Mouse (Mus musculus) G1E (cell line): ENCODE measurements around the gene C3ar1.

Experiments used
- CTCF ChIP-seq: IDR thresholded peaks from 2 replicates; pipeline ENCODE4 v1.5.1; 2012; ENCODE audit warnings: low read depth, low read length, inconsistent platforms, mixed read lengths
- POLR2AphosphoS5 ChIP-seq: IDR thresholded peaks from 2 replicates; pipeline ENCODE4 v1.6.1; 2012; ENCODE audit warnings: low read depth, low read length, inconsistent platforms; ENCODE audit not compliant: insufficient replicate concordance
- TAL1 ChIP-seq: conservative IDR thresholded peaks from 2 replicates; pipeline ENCODE4 v1.6.1; 2012; ENCODE audit warnings: low read depth, low read length, inconsistent platforms, mixed read lengths

DNA sequence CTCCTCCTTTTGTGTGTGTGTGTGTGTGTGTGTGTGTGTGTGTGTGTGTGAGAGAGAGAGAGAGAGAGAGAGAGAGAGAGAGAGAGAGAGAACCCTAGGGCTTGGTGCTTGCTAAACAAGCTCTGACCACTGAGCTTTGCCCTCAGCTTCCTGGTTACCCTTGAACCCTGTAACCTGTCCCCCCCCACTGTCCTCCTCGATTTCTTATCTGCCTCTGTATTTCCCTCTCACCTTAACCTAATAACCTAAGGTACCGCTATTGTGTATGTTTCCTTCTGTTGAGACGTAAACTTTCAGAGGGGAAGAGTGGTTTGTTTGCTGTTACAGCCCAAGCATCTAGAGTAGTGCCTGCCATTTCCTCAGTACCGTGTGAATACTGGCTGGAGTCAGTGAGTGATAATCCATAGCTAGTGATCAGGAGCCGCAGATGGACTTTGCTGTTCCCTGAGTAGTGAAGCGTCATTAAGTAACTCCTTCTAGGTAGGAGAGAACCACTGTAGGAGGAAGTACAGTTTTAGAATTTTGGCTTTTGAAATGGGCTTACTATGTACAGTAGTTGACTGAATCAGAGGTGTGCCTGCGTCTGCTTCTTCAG, 23.3 kb upstream of the C3ar1 start:
- TF ChIP-seq CTCF = no peak
- no peak for TF ChIP-seq TAL1
- TF ChIP-seq POLR2AphosphoS5 = no peak
